Mouse (Mus musculus) embryonic facial prominence, embryonic 10.5 days (tissue): Measurements from ENCODE around the gene Hnrnpa0. TPM values are rescaled to one million over a fixed set of nuclear protein-coding genes. Genes with fewer than 3 reads are reported as not detected.
A peak's percentile ranks its signal among the peaks of the same experiment; 100 is the strongest.

Experiments used
- DNase-seq: peaks from one replicate; pipeline ENCODE4 v3.0.0-alpha.2; 2017; ENCODE audit warnings: low spot score
- H3K27ac ChIP-seq: fragments of 300-500 bp; sonication (generic); replicated peaks from 2 replicates; pipeline ENCODE4 v1.5.1; 2016; ENCODE audit warnings: mild to moderate bottlenecking
- H3K27me3 ChIP-seq: fragments of 300-500 bp; sonication (generic); replicated peaks from 2 replicates; pipeline ENCODE4 v1.6.1; 2016; ENCODE audit warnings: low read depth, mild to moderate bottlenecking; ENCODE audit not compliant: poor library complexity, severe bottlenecking
- H3K36me3 ChIP-seq: fragments of 300-500 bp; sonication (generic); replicated peaks from 2 replicates; pipeline ENCODE4 v1.6.1; 2016; ENCODE audit warnings: mild to moderate bottlenecking, moderate library complexity
- H3K4me1 ChIP-seq: fragments of 300-500 bp; sonication (generic); 2 replicates; pipeline ENCODE4 v1.6.1; 2016
- H3K4me3 ChIP-seq: fragments of 300-500 bp; sonication (generic); 2 replicates; pipeline ENCODE4 v1.5.1; 2016; ENCODE audit warnings: mild to moderate bottlenecking, moderate library complexity
- H3K9me3 ChIP-seq: fragments of 300-500 bp; sonication (generic); 2 replicates; pipeline ENCODE4 v1.6.1; 2016; ENCODE audit warnings: mild to moderate bottlenecking
- WGBS: fragments of 180-500 bp; shearing (Covaris S2); methylation state at CpG from one replicate; pipeline ENCODE4 v1.1.7; 2016; 5-methylcytosine and 5-hydroxymethylcytosine counted together
- polyA plus RNA-seq: library from polyadenylated mRNA; unstranded; fragments of >200 nt; fragmentation: Nextera tagmentation; extraction: Ambion mirVana; gene quantifications from 2 replicates; pipeline ENCODE4 v1.2.1, GENCODE M21; 2016

Hnrnpa0 gene
- polyA plus RNA-seq, 1 experiment from 2014 or later: 52.5 TPM

DNA sequence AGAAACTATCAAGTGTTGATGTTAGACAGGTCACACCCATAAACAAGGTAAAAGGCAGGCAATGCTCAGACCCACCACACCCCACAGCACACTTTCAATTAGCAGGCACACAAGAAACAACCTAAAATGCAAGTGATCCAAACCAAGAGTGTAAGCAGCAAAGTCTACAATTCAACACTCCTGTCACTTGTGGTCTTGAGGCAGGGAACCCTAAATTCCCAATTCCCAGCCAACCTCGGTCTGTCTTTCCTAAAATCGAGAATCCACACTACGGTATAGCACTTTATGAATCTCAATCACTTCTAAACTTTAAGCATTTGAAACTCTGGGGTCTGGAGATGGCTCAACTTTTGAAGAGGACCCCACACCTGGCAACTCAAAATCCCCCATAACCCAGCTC, 4.1 kb downstream of the Hnrnpa0 start:
- no peaks in the 10 kb centered on the region for H3K27me3 ChIP-seq
- H3K27ac ChIP-seq: no peak overlapping the region
- 93% methylated on average over 3 of the region's 3 CpGs for WGBS
- H3K36me3 ChIP-seq: peaks cover 27% of the 10 kb centered on the region
- no peaks in the 10 kb centered on the region for H3K9me3 ChIP-seq
- DNase-seq: no peak
- no peak overlapping the region for H3K4me3 ChIP-seq
- peaks cover 23% of the 10 kb centered on the region for H3K4me1 ChIP-seq

DNA sequence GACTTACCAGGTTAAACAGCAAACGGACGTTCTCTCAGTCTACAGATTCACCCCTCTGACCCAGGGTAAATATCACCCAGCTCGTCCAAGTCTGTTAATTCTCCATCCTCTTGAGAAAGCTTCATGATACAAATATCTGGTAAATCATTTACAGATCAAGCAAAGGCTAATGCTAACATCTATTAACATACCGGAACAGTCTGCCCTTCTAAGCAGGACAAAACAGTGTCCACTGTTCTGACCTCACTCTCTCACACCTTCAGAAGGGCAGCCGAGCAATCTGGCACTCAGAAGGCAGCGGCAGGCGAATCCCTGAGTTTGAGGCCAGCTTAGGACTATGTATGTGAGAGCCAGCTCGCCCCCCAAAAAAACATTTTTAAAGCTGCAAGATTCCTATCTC, 5.0 kb downstream of the Hnrnpa0 start:
- peaks cover 27% of the 10 kb centered on the region for H3K36me3 ChIP-seq
- 77% methylated on average over 8 of the region's 8 CpGs for WGBS
- no peak for DNase-seq

GRCm38 (mm10) chr13:58122786-58123297, 5.5 kb downstream of the Hnrnpa0 start:
- H3K9me3 ChIP-seq: no peaks in the 10 kb centered on the region
- H3K36me3 ChIP-seq: peaks cover 27% of the 10 kb centered on the region
- peaks cover 21% of the 10 kb centered on the region for H3K4me1 ChIP-seq
- H3K4me3 ChIP-seq: no peak overlapping the region
- no peak overlapping the region for H3K27ac ChIP-seq
- WGBS: 77% methylated on average over 10 of the region's 10 CpGs
- no peaks in the 10 kb centered on the region for H3K27me3 ChIP-seq
- no peak for DNase-seq

More for the DNA sequence above, 5.0 kb downstream of the Hnrnpa0 start:
- H3K27me3 ChIP-seq: no peaks in the 10 kb centered on the region
- no peaks in the 10 kb centered on the region for H3K9me3 ChIP-seq
- peaks cover 21% of the 10 kb centered on the region for H3K4me1 ChIP-seq
- H3K27ac ChIP-seq: no peak overlapping the region
- H3K4me3 ChIP-seq: no peak overlapping the region

GRCm38 (mm10) chr13:58117318-58118017, 10.9 kb downstream of the Hnrnpa0 start:
- DNase-seq: peak; percentile 65
- H3K27me3 ChIP-seq: 0 out of 2 replicates have a peak, but pooled peaks cover under 1% of the 10 kb centered on the region
- no peak overlapping the region for H3K4me3 ChIP-seq
- no peaks in the 10 kb centered on the region for H3K36me3 ChIP-seq
- H3K27ac ChIP-seq: no peak overlapping the region
- H3K9me3 ChIP-seq: no peaks in the 10 kb centered on the region
- H3K4me1 ChIP-seq: peaks cover 16% of the 10 kb centered on the region
- WGBS: 69% methylated on average over 8 of the region's 8 CpGs

DNA sequence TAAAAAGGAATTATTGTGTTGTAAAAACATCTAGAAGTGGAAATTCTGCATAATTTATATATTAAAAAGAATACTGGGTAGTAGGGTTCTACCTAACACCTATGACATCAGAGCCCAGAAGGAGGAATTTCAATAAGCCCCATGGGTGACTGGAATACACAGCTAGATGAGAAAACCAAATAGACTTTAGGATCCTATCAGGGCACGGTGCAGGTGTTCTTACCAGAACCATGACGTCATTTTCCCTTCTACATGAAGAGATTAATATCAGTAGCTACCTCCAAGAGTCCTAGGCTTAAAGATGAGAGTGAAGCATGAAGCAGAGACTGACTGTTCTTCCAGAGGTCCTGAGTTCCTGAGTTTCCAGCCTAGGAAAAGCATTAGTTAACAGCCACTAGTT, 11.6 kb downstream of the Hnrnpa0 start:
- 86% methylated on average over 2 of the region's 2 CpGs for WGBS
- no peaks in the 10 kb centered on the region for H3K36me3 ChIP-seq
- H3K27ac ChIP-seq: no peak overlapping the region
- no peaks in the 10 kb centered on the region for H3K9me3 ChIP-seq
- DNase-seq: no peak
- peaks cover 7% of the 10 kb centered on the region for H3K27me3 ChIP-seq
- H3K4me1 ChIP-seq: peaks cover 22% of the 10 kb centered on the region
- H3K4me3 ChIP-seq: no peak overlapping the region

GRCm38 (mm10) chr13:58115227-58115626, 13.1 kb downstream of the Hnrnpa0 start:
- DNase-seq: no peak
- 68% methylated on average over 13 of the region's 13 CpGs for WGBS

DNA sequence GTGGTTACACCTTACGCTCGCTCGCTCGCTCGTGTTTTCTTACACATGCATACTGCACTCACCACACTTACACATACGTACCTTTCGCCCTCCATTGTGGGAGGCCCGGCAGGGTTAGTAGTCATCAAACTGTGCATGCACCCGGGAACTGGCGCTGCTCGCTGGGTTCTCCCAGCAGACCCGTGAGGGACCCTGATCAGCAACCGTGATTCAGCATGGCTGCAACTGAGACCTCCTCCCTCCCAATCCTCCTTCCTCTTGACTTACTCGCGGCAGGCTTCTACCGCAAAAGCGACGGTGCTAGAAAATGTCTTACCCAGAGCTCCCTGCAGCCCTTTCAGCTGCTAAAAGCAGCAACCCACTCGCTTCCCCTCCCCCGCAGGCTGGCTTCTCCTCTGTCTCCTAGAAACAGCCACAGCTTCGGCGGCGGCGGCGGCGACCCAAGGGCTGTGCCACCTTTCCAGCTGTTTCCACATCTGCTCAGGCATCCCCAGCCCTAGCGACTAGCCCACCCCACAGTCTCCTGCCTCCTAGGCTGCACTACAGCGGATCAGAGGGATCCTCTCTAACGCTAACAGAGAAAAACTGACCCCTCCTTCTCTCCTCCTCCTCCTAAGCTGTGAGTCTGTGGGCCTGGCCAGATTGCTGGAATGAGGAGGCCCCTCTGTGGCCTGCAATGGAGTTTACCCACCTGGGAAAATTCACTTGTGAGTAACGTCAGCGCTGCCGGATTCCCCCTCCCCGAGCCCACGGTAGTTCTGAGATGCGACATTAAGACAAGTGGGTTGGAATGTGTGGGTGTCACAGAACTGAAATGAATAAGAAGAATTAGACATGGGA, 15.1 kb downstream of the Hnrnpa0 start, which contains the start of gene Klhl3:
Gene Klhl3, minus strand, starts transcription at position 532 of the 840 bp plus-strand sequence.
- Histone ChIP-seq H3K9me3 (no peaks in the 10 kb centered on the region), H3K36me3 (no peaks in the 10 kb centered on the region), H3K27ac (peak within 1 kb of the TSS; percentile 85), H3K27me3 (peaks cover 14% of the 10 kb centered on the region), H3K4me3 (peak within 1 kb of the TSS; percentile 69), H3K4me1 (peaks cover 22% of the 10 kb centered on the region)
- peak; percentile 76 for DNase-seq
- 2% methylated on average over 35 of the region's 35 CpGs for WGBS

More at GRCm38 (mm10) chr13:58115227-58115626, 13.1 kb downstream of the Hnrnpa0 start:
- peaks cover 14% of the 10 kb centered on the region for H3K27me3 ChIP-seq
- no peaks in the 10 kb centered on the region for H3K9me3 ChIP-seq
- H3K27ac ChIP-seq: no peak overlapping the region
- no peaks in the 10 kb centered on the region for H3K36me3 ChIP-seq
- H3K4me1 ChIP-seq: peaks cover 22% of the 10 kb centered on the region
- no peak overlapping the region for H3K4me3 ChIP-seq

GRCm38 (mm10) chr13:58112601-58113041, 15.7 kb downstream of the Hnrnpa0 start:
- no peak for DNase-seq
- H3K4me1 ChIP-seq: peaks cover 22% of the 10 kb centered on the region
- peak overlapping the region; percentile 85 for H3K27ac ChIP-seq
- H3K36me3 ChIP-seq: no peaks in the 10 kb centered on the region
- peaks cover 14% of the 10 kb centered on the region for H3K27me3 ChIP-seq
- H3K9me3 ChIP-seq: no peaks in the 10 kb centered on the region
- peak overlapping the region; percentile 69 for H3K4me3 ChIP-seq
- 18% methylated on average over 11 of the region's 11 CpGs for WGBS

GRCm38 (mm10) chr13:58112191-58112590, 16.2 kb downstream of the Hnrnpa0 start:
- Histone ChIP-seq H3K9me3 (no peaks in the 10 kb centered on the region), H3K4me1 (peaks cover 22% of the 10 kb centered on the region), H3K27ac (no peak overlapping the region), H3K36me3 (no peaks in the 10 kb centered on the region), H3K4me3 (peak overlapping the region; percentile 69), H3K27me3 (peaks cover 14% of the 10 kb centered on the region)
- no peak for DNase-seq
- WGBS: 80% methylated on average over 10 of the region's 10 CpGs

GRCm38 (mm10) chr13:58111306-58111705, 17.1 kb downstream of the Hnrnpa0 start:
- Histone ChIP-seq H3K27ac (no peak overlapping the region), H3K4me1 (peaks cover 22% of the 10 kb centered on the region), H3K9me3 (no peaks in the 10 kb centered on the region), H3K4me3 (no peak overlapping the region), H3K36me3 (no peaks in the 10 kb centered on the region), H3K27me3 (peaks cover 14% of the 10 kb centered on the region)
- 92% methylated on average over 6 of the region's 6 CpGs for WGBS
- no peak for DNase-seq

DNA sequence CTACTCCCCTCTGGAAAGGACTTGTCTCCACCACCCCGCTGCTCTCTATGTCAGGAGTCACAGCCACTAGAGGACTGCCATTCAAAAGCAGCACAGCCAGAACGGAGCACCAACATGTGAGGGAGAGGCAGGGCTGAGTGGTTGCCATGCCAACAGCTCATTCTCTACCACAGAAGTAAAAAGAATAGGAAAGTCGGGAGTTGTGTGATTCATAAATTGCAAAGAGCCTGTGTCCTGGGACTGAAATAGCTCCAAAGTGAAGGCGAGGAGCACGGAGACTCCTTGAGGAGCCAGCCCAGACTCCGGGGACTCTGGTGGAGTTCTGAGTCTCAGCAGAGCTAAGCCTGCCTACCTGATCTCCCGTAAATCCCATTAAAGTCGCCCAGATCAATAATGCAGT, 37.7 kb downstream of the Hnrnpa0 start:
- peaks cover 9% of the 10 kb centered on the region for H3K4me1 ChIP-seq
- no peaks in the 10 kb centered on the region for H3K27me3 ChIP-seq
- no peak overlapping the region for H3K27ac ChIP-seq
- H3K36me3 ChIP-seq: no peaks in the 10 kb centered on the region
- H3K9me3 ChIP-seq: no peaks in the 10 kb centered on the region
- no peak for DNase-seq
- WGBS: 45% methylated on average over 8 of the region's 8 CpGs
- H3K4me3 ChIP-seq: no peak overlapping the region

DNA sequence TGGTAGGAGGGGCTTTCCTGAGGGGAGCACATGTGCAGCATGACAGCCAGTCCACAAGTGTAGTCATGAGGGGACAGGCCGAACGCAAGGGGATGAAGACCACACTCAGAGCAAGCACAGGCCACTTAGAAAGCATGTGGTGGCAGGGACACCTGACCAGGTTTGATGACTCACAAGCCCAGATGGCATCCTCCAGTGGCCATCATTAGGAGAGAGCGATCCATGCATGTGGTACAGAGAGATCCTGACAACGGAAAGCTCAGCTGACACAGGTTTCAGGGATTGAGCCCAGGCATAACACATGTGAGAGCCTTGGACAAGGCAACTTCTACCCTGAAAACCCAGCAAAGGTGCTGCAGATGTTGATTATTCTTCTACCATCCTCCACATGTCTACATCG, 44.0 kb downstream of the Hnrnpa0 start:
- H3K4me1 ChIP-seq: no peaks in the 10 kb centered on the region
- no peaks in the 10 kb centered on the region for H3K27me3 ChIP-seq
- no peak overlapping the region for H3K4me3 ChIP-seq
- no peaks in the 10 kb centered on the region for H3K36me3 ChIP-seq
- no peak overlapping the region for H3K27ac ChIP-seq
- H3K9me3 ChIP-seq: no peaks in the 10 kb centered on the region
- 94% methylated on average over 5 of the region's 5 CpGs for WGBS
- no peak for DNase-seq
